Mouse (Mus musculus) stomach, postnatal 0 days (tissue): ENCODE results near the gene Hbb-bh2. TPM values are rescaled to one million over a fixed set of nuclear protein-coding genes. Genes with fewer than 3 reads are reported as not detected.

ENCODE experiments used
- ATAC-seq: fragments of 200-750 bp; cut with Nextera tagmentation; 2 replicates; pipeline ENCODE4 v1.8.0; 2017; ENCODE audit not compliant: low FRiP score, low TSS enrichment
- DNase-seq: peaks from one replicate; pipeline ENCODE4 v3.0.0-alpha.2; 2016; ENCODE audit warnings: low spot score
- H3K27ac ChIP-seq: fragments of 300-500 bp; sonication (generic); replicated peaks from 2 replicates; pipeline ENCODE4 v1.5.1; 2014; ENCODE audit warnings: mild to moderate bottlenecking, control low read depth
- H3K27me3 ChIP-seq: fragments of 300-500 bp; sonication (generic); 2 replicates; pipeline ENCODE4 v1.6.1; 2014; ENCODE audit warnings: low read length; ENCODE audit not compliant: control insufficient read depth, insufficient read depth
- H3K36me3 ChIP-seq: fragments of 300-500 bp; sonication (generic); 2 replicates; pipeline ENCODE4 v1.6.1; 2014; ENCODE audit warnings: low read length, mixed read lengths; ENCODE audit not compliant: control insufficient read depth, insufficient read depth
- H3K4me1 ChIP-seq: fragments of 300-500 bp; sonication (generic); replicated peaks from 2 replicates; pipeline ENCODE4 v1.6.1; 2014; ENCODE audit warnings: antibody characterized with exemption; ENCODE audit not compliant: control insufficient read depth, insufficient read depth
- H3K4me2 ChIP-seq: fragments of 300-500 bp; sonication (generic); replicated peaks from 2 replicates; pipeline ENCODE4 v1.6.1; 2014; ENCODE audit warnings: low read depth, mild to moderate bottlenecking, control low read depth, moderate library complexity
- H3K4me3 ChIP-seq: fragments of 300-500 bp; sonication (generic); 2 replicates; pipeline ENCODE4 v1.5.1; 2014; ENCODE audit warnings: low read depth, low read length, control low read depth
- H3K9ac ChIP-seq: fragments of 300-500 bp; sonication (generic); 2 replicates; pipeline ENCODE4 v1.6.1; 2014; ENCODE audit warnings: mild to moderate bottlenecking, low read length, control low read depth, mixed read lengths
- H3K9me3 ChIP-seq: fragments of 300-500 bp; sonication (generic); 2 replicates; pipeline ENCODE4 v1.6.1; 2016; ENCODE audit warnings: low read length; ENCODE audit not compliant: control insufficient read depth
- CTCF ChIP-seq: IDR thresholded peaks from 2 replicates; pipeline ENCODE4 v1.5.1; 2016; ENCODE audit warnings: antibody characterized with exemption, low read depth, mild to moderate bottlenecking, moderate library complexity
- EP300 ChIP-seq: optimal IDR thresholded peaks from 2 replicates; pipeline ENCODE3; 2016; ENCODE audit warnings: antibody characterized with exemption
- WGBS: fragments of 180-500 bp; shearing (Covaris S2); extraction: QIAGEN DNeasy Blood & Tissue Kit; methylation state at CpG from one replicate; pipeline ENCODE4 v1.1.7; 2014; 5-methylcytosine and 5-hydroxymethylcytosine counted together
- polyA plus RNA-seq: library from polyadenylated mRNA; unstranded; fragments of >200 nt; fragmentation: Nextera tagmentation; extraction: Ambion mirVana; gene quantifications from 2 replicates; pipeline ENCODE4 v1.2.1, GENCODE M21; 2015

Gene Hbb-bh2
- polyA plus RNA-seq: not detected in 2 replicates

DNA sequence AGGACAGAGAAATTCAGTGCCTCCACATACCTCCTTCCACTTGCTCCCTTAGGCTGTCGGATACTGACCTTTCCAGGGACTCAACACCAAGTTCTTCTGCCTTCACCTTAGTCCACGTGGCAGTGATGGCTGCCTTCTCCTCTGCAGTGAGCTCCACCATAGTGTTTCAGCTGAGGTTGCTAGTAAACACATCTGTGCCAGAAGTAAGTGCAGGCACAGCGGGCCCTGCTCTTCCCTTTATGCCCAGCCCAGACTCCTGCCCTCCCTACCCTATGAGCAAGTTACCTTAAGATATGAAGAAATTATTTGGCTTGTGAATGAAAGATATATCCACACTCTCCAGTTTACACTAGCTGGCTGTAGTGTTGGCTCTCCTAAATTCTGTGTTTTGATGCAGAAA is at the start of gene Hbb-bh2:
Gene Hbb-bh2, minus strand, starts transcription at position 253 of the 400 bp plus-strand sequence.
- ATAC-seq (no peak), DNase-seq (no peak)

DNA sequence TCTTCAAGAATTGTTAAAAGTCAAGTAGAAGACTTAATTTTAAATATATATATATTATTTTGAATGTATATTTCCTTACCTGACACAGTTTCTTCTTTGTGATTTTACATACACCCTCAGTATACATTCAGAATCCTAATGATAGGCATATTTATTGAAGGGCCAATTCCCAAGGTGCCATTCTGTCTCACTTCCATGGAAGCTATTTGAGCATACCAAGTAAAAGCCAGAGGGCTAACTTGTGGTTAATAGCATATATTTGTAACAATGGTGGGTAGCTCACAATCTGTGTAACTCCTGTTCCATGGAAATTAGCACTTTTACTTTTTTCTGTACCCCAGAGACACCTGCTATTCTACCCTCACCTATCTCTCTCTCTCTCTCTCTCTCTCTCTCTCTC is 45.8 kb upstream of the Hbb-bh2 start, which contains the start of gene Olfr66:
Gene Olfr66, minus strand, starts transcription at position 101 of the 400 bp plus-strand sequence.
- H3K9me3 ChIP-seq: no peaks in the 10 kb centered on the region
- no peak within 1 kb of the TSS for H3K27ac ChIP-seq
- H3K27me3 ChIP-seq: no peaks in the 10 kb centered on the region
- ATAC-seq (no peak), DNase-seq (no peak)
- no peaks in the 10 kb centered on the region for H3K4me1 ChIP-seq
- no peak within 1 kb of the TSS for H3K4me3 ChIP-seq
- no peak within 1 kb of the TSS for H3K4me2 ChIP-seq
- no peak for TF ChIP-seq CTCF
- H3K9ac ChIP-seq: no peak within 1 kb of the TSS
- H3K36me3 ChIP-seq: no peaks in the 10 kb centered on the region

More for the DNA sequence above, at the start of gene Hbb-bh2:
- H3K36me3 ChIP-seq: no peaks in the 10 kb centered on the region
- no peaks in the 10 kb centered on the region for H3K9me3 ChIP-seq
- H3K4me1 ChIP-seq: no peaks in the 10 kb centered on the region
- TF ChIP-seq CTCF: no peak
- no peak for TF ChIP-seq EP300
- H3K27me3 ChIP-seq: no peaks in the 10 kb centered on the region
- H3K9ac ChIP-seq: no peak within 1 kb of the TSS
- 54% methylated on average over 3 of the region's 3 CpGs for WGBS
- H3K4me2 ChIP-seq: no peak within 1 kb of the TSS
- H3K4me3 ChIP-seq: no peak within 1 kb of the TSS
- H3K27ac ChIP-seq: no peak within 1 kb of the TSS

DNA sequence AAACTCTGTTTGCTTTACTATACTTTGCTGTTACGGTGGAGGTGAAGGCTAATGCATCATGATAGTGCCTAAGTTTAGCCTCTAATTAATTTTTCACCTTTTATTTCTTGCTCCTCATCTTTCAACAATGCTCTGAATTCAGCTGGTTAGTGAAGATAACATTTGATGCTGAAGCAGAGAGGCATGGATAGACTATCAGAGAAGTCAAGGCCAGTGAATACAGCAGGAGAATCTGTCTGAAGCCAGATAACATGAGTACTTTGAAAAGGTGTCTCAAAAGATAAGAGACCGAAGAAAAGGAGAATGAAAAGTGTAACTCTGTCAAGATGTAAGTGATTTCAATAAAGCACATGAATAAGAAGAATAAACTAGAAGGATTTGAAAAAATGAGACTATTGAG is 36.8 kb upstream of the Hbb-bh2 start:
- WGBS: 67% methylated on average over 2 of the region's 2 CpGs
- no peaks in the 10 kb centered on the region for H3K27me3 ChIP-seq
- ATAC-seq: no peak
- no peak overlapping the region for H3K4me3 ChIP-seq
- no peaks in the 10 kb centered on the region for H3K36me3 ChIP-seq
- no peaks in the 10 kb centered on the region for H3K4me1 ChIP-seq
- H3K9ac ChIP-seq: no peak overlapping the region
- H3K27ac ChIP-seq: no peak overlapping the region
- no peak for TF ChIP-seq CTCF
- no peak overlapping the region for H3K4me2 ChIP-seq
- H3K9me3 ChIP-seq: no peaks in the 10 kb centered on the region
- no peak for DNase-seq

DNA sequence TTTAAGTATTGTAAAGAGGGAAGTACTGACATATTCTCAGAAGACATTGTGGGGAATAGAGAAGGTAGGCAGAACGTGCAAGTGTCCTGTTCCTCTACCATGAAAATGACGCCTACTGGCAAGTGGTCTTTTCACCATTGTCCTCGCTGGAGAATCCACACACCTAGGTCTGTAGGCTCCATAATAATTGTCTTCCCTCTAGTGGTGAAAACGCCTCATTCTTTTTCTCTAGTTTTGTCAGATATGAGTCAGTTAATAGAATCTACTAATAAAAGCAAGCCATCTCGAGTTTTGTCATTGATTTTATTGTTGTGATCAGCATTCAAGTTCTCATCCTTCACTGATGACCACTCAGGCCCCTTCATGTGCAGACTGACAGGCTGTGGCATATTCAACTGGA is 34.1 kb upstream of the Hbb-bh2 start:
- no peaks in the 10 kb centered on the region for H3K9me3 ChIP-seq
- H3K9ac ChIP-seq: no peak overlapping the region
- WGBS: 43% methylated on average over 5 of the region's 5 CpGs
- no peaks in the 10 kb centered on the region for H3K4me1 ChIP-seq
- no peak for DNase-seq
- H3K4me2 ChIP-seq: no peak overlapping the region
- H3K4me3 ChIP-seq: no peak overlapping the region
- no peaks in the 10 kb centered on the region for H3K36me3 ChIP-seq
- no peak overlapping the region for H3K27ac ChIP-seq
- TF ChIP-seq EP300 (no peak), CTCF (0 out of 2 replicates have a peak, but pooled peaks have one; percentile 17)
- no peaks in the 10 kb centered on the region for H3K27me3 ChIP-seq
- no peak for ATAC-seq

DNA sequence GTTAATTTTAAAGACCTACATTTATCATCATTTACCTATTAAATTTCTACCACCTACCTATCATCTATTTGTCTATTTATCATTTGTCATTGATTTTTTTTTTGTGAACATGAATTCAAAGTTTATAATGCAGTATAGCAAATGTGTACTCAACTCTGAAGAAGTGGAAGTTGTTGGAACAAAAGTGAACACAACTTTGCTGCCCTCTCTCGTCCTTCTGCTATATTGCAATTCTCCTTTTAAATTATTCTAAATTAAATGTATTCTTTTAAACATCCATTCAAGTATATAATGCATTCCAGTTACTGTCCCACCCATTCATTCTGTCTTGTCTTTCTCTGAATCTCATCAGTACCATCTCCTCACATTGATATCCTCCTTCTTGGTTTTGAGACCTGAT is 32.7 kb upstream of the Hbb-bh2 start:
- no peak overlapping the region for H3K4me2 ChIP-seq
- DNase-seq: no peak
- no peak for ATAC-seq
- H3K27ac ChIP-seq: no peak overlapping the region
- H3K9ac ChIP-seq: no peak overlapping the region
- H3K36me3 ChIP-seq: no peaks in the 10 kb centered on the region
- 2% methylated on average over 1 of the region's 1 CpGs for WGBS
- no peaks in the 10 kb centered on the region for H3K9me3 ChIP-seq
- no peak overlapping the region for H3K4me3 ChIP-seq
- no peak for TF ChIP-seq EP300
- peak; percentile 62 for TF ChIP-seq CTCF
- no peaks in the 10 kb centered on the region for H3K4me1 ChIP-seq
- no peaks in the 10 kb centered on the region for H3K27me3 ChIP-seq

DNA sequence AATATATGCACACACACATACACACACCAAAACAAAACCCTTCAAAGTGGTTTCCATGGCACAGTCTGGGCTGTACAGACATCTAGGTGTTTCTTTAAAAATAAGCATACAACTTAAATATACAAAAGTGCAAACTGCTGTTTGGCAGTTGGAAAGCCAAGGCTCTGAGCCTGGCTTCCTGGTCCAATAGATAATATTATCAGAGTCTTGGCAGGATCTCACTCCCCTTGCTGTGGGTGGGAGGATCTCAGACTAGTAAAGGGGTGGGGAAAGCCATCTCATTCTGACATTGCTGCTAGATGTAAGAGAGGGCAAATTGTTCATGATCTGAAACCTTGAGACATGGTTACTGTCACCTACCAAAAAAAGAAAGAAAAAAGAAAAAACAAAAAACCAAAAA is 30.3 kb upstream of the Hbb-bh2 start:
- no peaks in the 10 kb centered on the region for H3K36me3 ChIP-seq
- H3K4me3 ChIP-seq: no peak overlapping the region
- DNase-seq: no peak
- no peaks in the 10 kb centered on the region for H3K4me1 ChIP-seq
- H3K27me3 ChIP-seq: no peaks in the 10 kb centered on the region
- H3K9ac ChIP-seq: no peak overlapping the region
- TF ChIP-seq CTCF: no peak
- TF ChIP-seq EP300: no peak
- H3K4me2 ChIP-seq: no peak overlapping the region
- no peak overlapping the region for H3K27ac ChIP-seq
- H3K9me3 ChIP-seq: no peaks in the 10 kb centered on the region
- no peak for ATAC-seq
